Comparison of ENCODE assay signal across 34 mouse cellular contexts in the genomic region with DNA sequence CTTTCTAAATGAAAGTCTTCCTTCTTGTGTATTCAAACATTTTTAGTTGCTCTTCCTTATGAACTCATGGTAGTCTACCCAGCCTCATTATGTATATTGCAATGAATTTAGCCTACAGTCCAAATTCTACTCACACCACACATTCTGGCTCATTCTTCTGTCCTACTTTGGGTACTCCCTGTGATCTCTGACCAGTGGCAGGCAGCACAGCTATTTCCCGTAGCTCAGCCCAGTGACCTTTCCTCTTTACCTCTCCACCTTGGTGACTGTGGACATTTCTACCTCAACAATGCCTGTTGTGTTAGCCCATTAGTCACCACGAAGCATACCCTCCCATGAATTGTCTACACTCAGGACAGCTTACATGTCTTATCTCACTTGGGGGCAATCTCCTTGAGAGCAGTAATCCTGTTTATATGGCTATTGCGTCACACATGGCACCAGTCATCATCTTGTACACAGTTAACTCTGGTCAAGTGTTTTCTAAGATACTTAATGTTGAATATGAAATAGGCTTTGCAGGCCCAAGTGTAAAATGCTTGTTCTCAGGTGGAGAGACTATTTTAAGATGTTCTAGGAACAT.
DNase-seq lines count a peak whose midpoint lies in the region; ATAC-seq and TF ChIP-seq lines count a peak whose summit lies in the region.
"Had no signal": no experiment of that assay in that cellular context is flagged by ENCODE, and none has a peak within 500 bp of the region (broad histone marks: within the 10 kb centered on the region; RNA-seq: fewer than 3 reads in every experiment).

No protein-coding gene starts in this region.

- no peaks in the 10 kb centered on the region for H3K9me3 ChIP-seq in intestine, embryonic 14.5 days (ENCODE audit: control insufficient read depth, low read length)
- H3K9me3 ChIP-seq in intestine, postnatal 0 days (ENCODE audit: control insufficient read depth), result no peaks in the 10 kb centered on the region
- no peaks in the 10 kb centered on the region for H3K9me3 ChIP-seq in forebrain, embryonic 16.5 days (ENCODE audit: control insufficient read depth, low read length)
- H3K9me3 ChIP-seq: embryonic facial prominence, embryonic 13.5 days; forebrain, embryonic 10.5 days; heart, embryonic 13.5 days; hindbrain, embryonic 10.5 days; hindbrain, embryonic 15.5 days; kidney, embryonic 15.5 days; limb, embryonic 12.5 days; midbrain, embryonic 12.5 days; neural tube, embryonic 15.5 days had no signal

- H3K4me2 ChIP-seq in intestine, embryonic 14.5 days (ENCODE audit: low read length), result no peak overlapping the region
- no peak overlapping the region for H3K4me2 ChIP-seq in intestine, postnatal 0 days (replicated peaks; ENCODE audit: low read depth)
- H3K4me2 ChIP-seq in forebrain, embryonic 16.5 days (ENCODE audit: low read length), result no peak overlapping the region
- H3K4me2 ChIP-seq: embryonic facial prominence, embryonic 13.5 days; heart, embryonic 13.5 days; hindbrain, embryonic 15.5 days; kidney, embryonic 15.5 days; limb, embryonic 12.5 days; midbrain, embryonic 12.5 days; neural tube, embryonic 15.5 days had no signal

- peaks cover 19% of the 10 kb centered on the region; the same call in 1 of the 2 replicates for H3K4me1 ChIP-seq in intestine, embryonic 14.5 days (replicated peaks; ENCODE audit: control insufficient read depth, insufficient read depth, low read length)
- peaks cover 3% of the 10 kb centered on the region for H3K4me1 ChIP-seq in intestine, postnatal 0 days (replicated peaks; ENCODE audit: control insufficient read depth, insufficient read depth, low read length)
- H3K4me1 ChIP-seq in small intestine, adult 2 months (ENCODE audit: control insufficient read depth, insufficient read depth, insufficient read length, low read length), result peaks cover 13% of the 10 kb centered on the region; the same call in 1 of the 2 replicates
- H3K4me1 ChIP-seq in forebrain, embryonic 16.5 days (replicated peaks; ENCODE audit: control insufficient read depth, insufficient read depth, low read length), result no peaks in the 10 kb centered on the region
- H3K4me1 ChIP-seq: megakaryocyte, embryonic 14.5 days; midbrain, embryonic 12.5 days had no signal

- no peak overlapping the region for H3K9ac ChIP-seq in intestine, embryonic 14.5 days (ENCODE audit: low read length)
- H3K9ac ChIP-seq in intestine, postnatal 0 days (ENCODE audit: low read depth, low read length), result no peak overlapping the region
- no peak overlapping the region for H3K9ac ChIP-seq in forebrain, embryonic 16.5 days (replicated peaks; ENCODE audit: low read depth, low read length)
- H3K9ac ChIP-seq: embryonic facial prominence, embryonic 13.5 days; forebrain, postnatal 0 days; heart, embryonic 13.5 days; hindbrain, embryonic 15.5 days; kidney, embryonic 15.5 days; limb, embryonic 12.5 days; liver, embryonic 14.5 days; midbrain, embryonic 12.5 days; neural tube, embryonic 15.5 days had no signal

- TF ChIP-seq CTCF in intestine, postnatal 0 days (IDR thresholded peaks at IDR 0.05; ENCODE audit: low read depth), result no peak
- TF ChIP-seq CTCF in small intestine, adult 2 months (IDR thresholded peaks at IDR 0.05; ENCODE audit: extremely low read depth, insufficient read length, insufficient replicate concordance, low read depth, low read length), result no peak

- no peak for TF ChIP-seq POLR2A in small intestine, adult 2 months (IDR thresholded peaks at IDR 0.05; ENCODE audit: low read depth, low read length)

- no peaks in the 10 kb centered on the region for H3K27me3 ChIP-seq in intestine, embryonic 14.5 days (replicated peaks; ENCODE audit: control insufficient read depth, insufficient read depth, low read length)
- H3K27me3 ChIP-seq in intestine, postnatal 0 days (replicated peaks; ENCODE audit: control insufficient read depth, insufficient read depth, low read length), result no peaks in the 10 kb centered on the region
- no peaks in the 10 kb centered on the region for H3K27me3 ChIP-seq in small intestine, adult 2 months (ENCODE audit: control insufficient read depth, insufficient read depth, low read length)
- H3K27me3 ChIP-seq in forebrain, embryonic 16.5 days (replicated peaks; ENCODE audit: control insufficient read depth, insufficient read depth, low read length), result no peaks in the 10 kb centered on the region
- H3K27me3 ChIP-seq: CH12.LX; embryonic facial prominence, embryonic 13.5 days; heart, embryonic 13.5 days; hindbrain, embryonic 15.5 days; kidney, embryonic 15.5 days; limb, embryonic 12.5 days; megakaryocyte, embryonic 14.5 days; midbrain, embryonic 12.5 days; neural tube, embryonic 15.5 days had no signal

- no peak overlapping the region for H3K4me3 ChIP-seq in intestine, embryonic 14.5 days (ENCODE audit: low read depth, low read length)
- no peak overlapping the region for H3K4me3 ChIP-seq in intestine, postnatal 0 days (ENCODE audit: low read depth, low read length)
- H3K4me3 ChIP-seq in small intestine, adult 2 months (ENCODE audit: low read depth, low read length), result no peak overlapping the region
- H3K4me3 ChIP-seq in forebrain, embryonic 16.5 days (replicated peaks; ENCODE audit: low read length), result no peak overlapping the region
- H3K4me3 ChIP-seq: embryonic facial prominence, embryonic 13.5 days; forebrain, embryonic 10.5 days; heart, adult 2 months; heart, embryonic 13.5 days; hindbrain, embryonic 10.5 days; hindbrain, embryonic 15.5 days; kidney, embryonic 15.5 days; left cerebral cortex, adult 2 months; limb, embryonic 12.5 days; megakaryocyte, embryonic 14.5 days; midbrain, embryonic 12.5 days; neural tube, embryonic 15.5 days had no signal

- no peak overlapping the region for H3K27ac ChIP-seq in intestine, embryonic 14.5 days (ENCODE audit: low read depth)
- H3K27ac ChIP-seq in intestine, postnatal 0 days (ENCODE audit: low read depth, low read length), result no peak overlapping the region
- peak overlapping the region; percentile 49; the same call in 1 of the 2 replicates for H3K27ac ChIP-seq in small intestine, adult 2 months (ENCODE audit: insufficient read depth, low read depth, low read length)
- H3K27ac ChIP-seq in forebrain, embryonic 16.5 days (ENCODE audit: low read length), result no peak overlapping the region
- H3K27ac ChIP-seq: embryonic facial prominence, embryonic 13.5 days; forebrain, embryonic 10.5 days; heart, adult 2 months; heart, embryonic 13.5 days; hindbrain, embryonic 10.5 days; hindbrain, embryonic 15.5 days; kidney, embryonic 15.5 days; left cerebral cortex, adult 2 months; limb, embryonic 12.5 days; liver, embryonic 14.5 days; midbrain, embryonic 12.5 days; neural tube, embryonic 15.5 days had no signal

- no peak for ATAC-seq in intestine, embryonic 14.5 days (replicated peaks; ENCODE audit: low FRiP score, low TSS enrichment, low read depth)
- peak; percentile 71 for ATAC-seq in intestine, postnatal 0 days
- ATAC-seq in forebrain, embryonic 16.5 days, result no peak
- ATAC-seq: forebrain, postnatal 0 days; inflammation-experienced regulatory T-cells, adult 6 months had no signal

- H3K36me3 ChIP-seq in intestine, embryonic 14.5 days (ENCODE audit: control insufficient read depth, insufficient read depth, low read length), result no peaks in the 10 kb centered on the region
- H3K36me3 ChIP-seq in intestine, postnatal 0 days (ENCODE audit: control insufficient read depth, insufficient read depth), result no peaks in the 10 kb centered on the region
- no peaks in the 10 kb centered on the region for H3K36me3 ChIP-seq in small intestine, adult 2 months (ENCODE audit: control insufficient read depth, insufficient read depth, low read length)
- H3K36me3 ChIP-seq in forebrain, embryonic 16.5 days (ENCODE audit: control insufficient read depth, insufficient read depth), result no peaks in the 10 kb centered on the region
- H3K36me3 ChIP-seq: embryonic facial prominence, embryonic 13.5 days; forebrain, embryonic 10.5 days; hindbrain, embryonic 10.5 days; hindbrain, embryonic 15.5 days; kidney, embryonic 15.5 days; limb, embryonic 12.5 days; midbrain, embryonic 12.5 days; neural tube, embryonic 15.5 days had no signal

- DNase-seq in lung, adult 18-20 months, result peak; percentile 62 to 80
- no peak for DNase-seq in lung, postnatal 14 days
- DNase-seq in intestine, embryonic 14.5 days (ENCODE audit: low spot score), result peak; percentile 23
- DNase-seq in spleen, postnatal 36 days (ENCODE audit: low spot score in 2 of 2), result no peak
- no peak for DNase-seq in cerebellum, adult 11 months
- DNase-seq: adrenal gland, postnatal 14 days; B cell, adult 2 months; cerebellum, adult 18-20 months; cerebellum, postnatal 10 days; forebrain, postnatal 0 days; heart, adult 2 months; heart, postnatal 10 days; kidney, postnatal 25 days; lung, postnatal 10 days; retina, postnatal 1 day; right cerebral cortex, postnatal 14 days; thymus, adult 18-20 months had no signal

- WGBS in intestine, embryonic 14.5 days, result 72% methylated on average over 3 of the region's 3 CpGs
- 40% methylated on average over 3 of the region's 3 CpGs for WGBS in intestine, postnatal 0 days
- 35% methylated on average over 3 of the region's 3 CpGs for WGBS in small intestine, adult 2 months
- WGBS in forebrain, embryonic 16.5 days, result 78% methylated on average over 3 of the region's 3 CpGs

Comparison
In these comparisons a context has a peak if more than half of its experiments do, and no peak if none do; other contexts are left out.
1. DNase-seq: peak in lung, adult 18-20 months (2 of 2) and intestine, embryonic 14.5 days (single experiment); none in lung, postnatal 14 days (single experiment), spleen, postnatal 36 days (0 of 2) and cerebellum, adult 11 months (single experiment).